Mouse (Mus musculus) c-Kit-positive CD71-negative TER-119-negative erythroid progenitor cells, embryonic 14.5 days (primary cell): ENCODE results near the gene Smim4.

Experiments
- DNase-seq: peaks from one replicate; pipeline ENCODE4 v3.0.0-alpha.2; 2013; ENCODE audit warnings: low read depth

The Smim4 gene

GRCm38 (mm10) chr14:31138897-31139429 is 10.2 kb upstream of the Smim4 start:
- DNase-seq = no peak

DNA sequence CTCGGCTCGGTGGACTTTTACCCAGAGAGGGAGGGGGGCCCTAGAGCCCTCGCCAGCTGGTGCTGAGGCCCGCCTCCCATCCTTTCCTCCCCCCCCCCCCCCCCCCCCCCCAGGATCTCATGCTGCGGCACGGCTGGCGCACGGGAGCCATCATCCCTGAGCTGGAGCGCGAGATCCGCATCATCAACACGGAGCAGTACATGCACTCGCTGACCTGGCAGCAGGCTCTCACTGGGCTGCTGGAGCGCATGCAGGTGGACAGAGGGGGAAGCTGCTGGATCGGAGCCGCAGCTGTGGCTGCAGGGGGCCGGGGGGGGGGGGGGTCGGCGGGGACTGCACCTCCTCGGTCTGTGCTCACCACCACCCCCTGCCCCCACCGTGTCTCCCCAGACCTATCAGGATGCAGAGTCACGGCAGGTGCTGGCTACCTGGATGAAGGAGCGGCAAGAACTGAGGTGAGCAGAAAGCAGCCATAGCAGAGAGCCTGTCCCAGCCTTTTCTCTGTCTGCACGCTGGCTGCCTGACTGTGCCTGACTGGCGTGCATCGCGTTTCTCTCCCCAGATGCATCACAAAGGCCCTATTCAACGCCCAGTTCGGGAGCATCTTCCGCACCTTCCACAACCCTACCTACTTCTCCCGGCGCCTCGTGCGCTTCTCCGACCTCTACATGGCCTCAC is 9.6 kb upstream of the Smim4 start:
- DNase-seq = no peak

- no peak for DNase-seq
Measured at GRCm38 (mm10) chr14:31137791-31138190, 9.0 kb upstream of the Smim4 start.

DNA sequence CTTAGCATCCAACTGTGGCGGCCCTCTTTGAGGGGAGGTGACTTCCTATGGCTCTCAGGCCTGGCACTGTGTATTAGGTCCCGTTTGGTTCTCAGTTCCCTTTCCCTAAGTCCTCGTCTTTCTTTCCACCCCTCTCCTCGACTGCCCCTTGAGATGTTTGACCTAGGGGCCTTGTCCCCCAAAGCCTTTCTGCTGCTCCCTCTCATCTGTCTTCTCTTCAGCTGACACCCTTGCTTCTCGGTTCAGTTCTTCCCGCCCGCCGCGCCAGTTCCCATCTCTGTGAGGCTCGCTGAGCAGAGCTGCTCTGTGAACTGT is 8.5 kb upstream of the Smim4 start:
- no peak for DNase-seq

GRCm38 (mm10) chr14:31136411-31137280 is 7.9 kb upstream of the Smim4 start:
- no peak for DNase-seq

- no peak for DNase-seq
Measured at GRCm38 (mm10) chr14:31135495-31136410, 7.0 kb upstream of the Smim4 start.

- no peak for DNase-seq
Measured at GRCm38 (mm10) chr14:31134015-31135000, 5.6 kb upstream of the Smim4 start.

DNA sequence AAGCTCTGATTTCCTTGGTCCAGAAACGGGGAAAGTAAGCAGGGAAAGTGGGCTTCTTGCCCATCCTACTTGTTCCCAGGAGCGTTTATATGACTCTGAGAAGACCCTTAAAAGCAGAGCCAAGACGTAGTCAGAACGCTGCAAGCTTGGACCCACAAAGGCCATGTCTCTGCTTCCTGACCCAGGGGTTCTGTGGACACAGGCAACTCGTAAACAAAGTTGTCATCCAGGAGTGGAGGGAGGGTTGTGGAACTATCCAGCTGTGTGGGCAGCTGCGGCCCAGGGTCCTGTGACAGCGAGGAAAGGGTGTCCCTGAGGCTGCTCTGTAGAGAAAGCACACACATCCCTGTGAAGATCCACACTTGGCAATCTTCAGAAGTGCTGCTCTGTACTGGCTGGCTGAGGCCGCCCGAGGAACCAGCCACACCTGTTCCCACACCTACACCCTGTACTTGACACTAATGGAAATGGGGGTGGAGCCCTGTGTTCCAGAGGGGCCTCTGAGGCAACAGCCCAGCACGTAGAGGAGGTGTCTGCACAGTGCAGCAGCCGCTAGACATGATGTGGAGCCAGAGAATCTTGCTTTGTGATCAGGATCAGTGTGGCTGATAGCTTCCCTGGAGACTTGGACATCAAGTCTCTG is 4.4 kb upstream of the Smim4 start:
- DNase-seq = no peak

- no peak for DNase-seq
Measured at GRCm38 (mm10) chr14:31132491-31132975, 3.8 kb upstream of the Smim4 start.

DNA sequence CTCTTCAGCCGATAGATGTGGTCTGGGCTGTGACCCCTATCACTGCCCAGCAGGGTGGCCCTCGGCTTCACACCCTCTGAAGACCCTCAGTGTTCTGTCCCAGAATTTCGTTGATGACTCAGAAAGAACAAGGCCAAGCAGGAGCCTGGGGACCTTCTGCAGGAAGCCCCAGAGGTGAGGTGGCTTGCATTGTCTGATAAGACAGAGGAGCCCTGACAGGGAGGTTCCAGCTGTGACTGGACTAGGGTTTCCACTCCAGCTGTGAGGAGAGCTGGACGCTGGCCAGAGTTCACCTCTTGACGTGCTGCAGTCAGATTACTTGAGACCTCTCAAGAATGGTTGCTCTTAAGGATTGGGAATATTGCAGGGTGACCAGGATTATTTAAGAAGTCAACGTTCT is 3.3 kb upstream of the Smim4 start:
- DNase-seq = no peak

DNA sequence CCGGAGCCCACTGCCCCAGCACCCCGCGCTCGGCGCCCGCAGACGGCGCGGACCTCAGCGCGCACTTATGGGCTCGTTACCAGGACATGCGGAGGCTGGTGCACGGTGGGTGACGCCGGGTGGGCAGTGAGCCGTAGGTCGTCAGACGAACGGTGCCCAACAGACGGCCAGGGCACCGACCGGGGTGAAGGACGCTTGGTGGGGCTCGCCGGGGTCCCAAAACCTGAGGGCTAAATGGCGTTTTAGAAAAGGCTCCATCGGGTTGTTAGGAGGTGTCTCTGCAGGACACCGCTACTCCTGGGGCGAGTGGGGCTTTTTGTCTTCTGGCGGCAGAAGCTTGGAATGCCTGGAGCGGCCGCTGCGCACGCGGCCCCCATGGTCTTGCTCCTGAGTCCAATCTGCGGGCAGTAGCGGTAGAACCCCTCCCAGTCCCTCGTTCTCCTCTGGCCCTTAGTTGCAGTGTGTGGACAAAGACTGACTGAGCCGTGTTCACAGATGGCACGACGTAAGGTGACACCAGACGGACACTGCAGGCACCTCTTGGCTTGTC is 2.6 kb upstream of the Smim4 start:
- DNase-seq = no peak

DNA sequence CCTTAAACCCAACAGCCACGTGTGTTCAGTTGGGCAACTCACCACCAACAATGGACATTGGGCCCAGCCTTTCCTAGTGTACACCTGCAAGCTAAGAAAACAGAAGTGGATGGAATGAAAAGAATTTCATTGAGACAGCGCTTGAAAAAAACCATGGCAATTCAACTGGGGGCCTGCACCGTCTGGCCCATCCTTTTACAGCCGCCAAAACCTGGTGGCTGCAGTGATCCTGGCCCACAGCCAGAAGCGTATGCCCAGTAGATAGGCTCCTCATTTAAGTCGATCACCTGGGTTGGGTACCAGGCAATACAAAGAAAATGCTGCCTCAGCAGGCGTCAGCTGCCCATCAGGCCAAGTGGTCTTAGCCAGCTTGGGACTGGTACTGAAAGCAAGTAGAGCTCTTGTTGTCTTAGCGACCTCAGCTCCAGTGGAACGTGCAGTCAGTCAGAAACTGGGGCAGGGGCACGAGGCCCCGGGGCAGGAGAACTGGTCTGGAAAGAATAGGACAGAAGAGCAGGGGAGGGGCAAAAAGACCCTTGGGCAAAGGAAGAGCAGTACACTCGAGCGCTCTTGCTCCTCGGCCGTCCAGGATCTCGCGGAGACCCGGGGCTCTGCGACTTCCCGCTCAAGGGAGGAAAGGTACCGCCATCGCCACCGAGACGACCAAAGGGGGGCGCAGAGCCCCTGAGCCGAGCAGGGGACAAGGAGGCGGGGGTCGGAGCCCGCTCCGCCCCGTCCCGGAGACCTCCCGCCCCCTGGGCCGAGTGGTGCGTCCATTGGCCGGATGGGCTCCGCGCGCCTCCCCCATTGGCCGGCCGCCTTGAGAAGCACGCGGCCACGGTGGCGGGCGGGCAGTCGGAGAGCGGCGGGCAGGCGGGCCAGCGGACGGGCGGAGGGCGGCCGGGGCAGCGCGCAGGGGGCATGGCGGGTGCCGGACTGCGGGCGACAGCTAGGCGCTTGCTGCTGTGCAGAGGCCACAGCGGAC is 1.8 kb upstream of the Smim4 start, which contains the start of gene Nt5dc2:
Gene Nt5dc2, plus strand, starts transcription at position 818 of the 985 bp plus-strand sequence.
- DNase-seq = peak; percentile 79

- no peak for DNase-seq
Measured at GRCm38 (mm10) chr14:31129326-31130235, 825 bp upstream of the Smim4 start.

GRCm38 (mm10) chr14:31128101-31128825 is 493 bp downstream of the Smim4 start:
- DNase-seq = peak; percentile 43

DNA sequence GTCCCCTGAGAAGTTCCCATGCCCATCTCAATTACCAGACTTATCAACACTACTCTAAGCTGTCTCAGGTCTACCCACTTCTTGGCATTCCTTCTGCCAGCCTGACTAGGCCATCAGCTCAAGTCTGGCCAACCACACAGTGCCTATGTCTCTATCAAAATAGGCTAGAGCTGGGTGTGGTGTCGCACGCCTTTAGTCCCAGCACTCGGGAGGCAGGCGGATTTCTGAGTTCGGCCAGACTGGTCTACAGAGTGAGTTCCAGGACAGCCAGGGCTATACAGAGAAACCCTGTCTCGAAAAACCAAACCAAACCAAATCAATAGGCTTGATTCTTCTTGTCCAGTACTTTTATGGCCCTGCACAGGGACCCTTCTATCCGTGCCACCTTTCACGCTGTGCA is 1.9 kb downstream of the Smim4 start:
- no peak for DNase-seq

GRCm38 (mm10) chr14:31125106-31126075 is 3.4 kb downstream of the Smim4 start:
- DNase-seq = no peak
